Mouse (Mus musculus) CH12F3 (cell line): ENCODE measurements around the gene Brf1.

Source experiments
- in situ Hi-C: fragments of 300-500 bp; cut with MboI; formaldehyde crosslinking; loops from 2 replicates; pipeline ENCODE4 v1.14.3; 2020; ENCODE audit warnings: low sequenced_read_pairs

Gene Brf1

GRCm38 (mm10) chr12:113000294-113001132 lies at the start of gene Brf1:
Brf1 (minus strand) TSS chr12:113000704.
- in situ Hi-C loops: loop anchor here (10.0 kb wide), 1 partner anchor 104 kb away; no protein-coding TSS in a partner anchor

- in situ Hi-C loops: no loop called here
These were observed 49.3 kb upstream of the Brf1 start for GRCm38 (mm10) chr12:113049836-113050235.

- in situ Hi-C loops: no loop called here
These were observed 47.6 kb upstream of the Brf1 start for GRCm38 (mm10) chr12:113048103-113048502.

GRCm38 (mm10) chr12:113046861-113047260 lies 46.4 kb upstream of the Brf1 start:
- in situ Hi-C loops: no loop called here

- in situ Hi-C loops: no loop called here
These were observed 44.6 kb upstream of the Brf1 start for GRCm38 (mm10) chr12:113044916-113045677.

GRCm38 (mm10) chr12:113042543-113042942 lies 42.0 kb upstream of the Brf1 start:
- in situ Hi-C loops: no loop called here

GRCm38 (mm10) chr12:113041481-113042439 lies 41.3 kb upstream of the Brf1 start:
- in situ Hi-C loops: no loop called here

- in situ Hi-C loops: no loop called here
These were observed 37.9 kb upstream of the Brf1 start for GRCm38 (mm10) chr12:113038414-113038813.

GRCm38 (mm10) chr12:113036996-113037395 lies 36.5 kb upstream of the Brf1 start:
- in situ Hi-C loops: no loop called here

- in situ Hi-C loops: no loop called here
These were observed 34.6 kb upstream of the Brf1 start for GRCm38 (mm10) chr12:113035093-113035492.

GRCm38 (mm10) chr12:113032296-113033250 lies 32.1 kb upstream of the Brf1 start:
- in situ Hi-C loops: no loop called here

- in situ Hi-C loops: no loop called here
These were observed 30.9 kb upstream of the Brf1 start for GRCm38 (mm10) chr12:113031441-113031840.

GRCm38 (mm10) chr12:113030993-113031392 lies 30.5 kb upstream of the Brf1 start:
- in situ Hi-C loops: no loop called here

- in situ Hi-C loops: no loop called here
These were observed 29.5 kb upstream of the Brf1 start for GRCm38 (mm10) chr12:113030046-113030445.

- in situ Hi-C loops: no loop called here
These were observed 28.4 kb upstream of the Brf1 start for GRCm38 (mm10) chr12:113028898-113029297.

- in situ Hi-C loops: no loop called here
These were observed 27.6 kb upstream of the Brf1 start for GRCm38 (mm10) chr12:113028067-113028466.

- in situ Hi-C loops: no loop called here
These were observed 27.0 kb upstream of the Brf1 start for GRCm38 (mm10) chr12:113027495-113027894.

- in situ Hi-C loops: no loop called here
These were observed 26.1 kb upstream of the Brf1 start for GRCm38 (mm10) chr12:113026557-113026956.

- in situ Hi-C loops: no loop called here
These were observed 22.6 kb upstream of the Brf1 start for GRCm38 (mm10) chr12:113023082-113023481.

GRCm38 (mm10) chr12:113021488-113021887 lies 21.0 kb upstream of the Brf1 start:
- in situ Hi-C loops: no loop called here
